Mouse (Mus musculus) thymus, adult 2 months (tissue): Measurements from ENCODE around the gene A830031A19Rik. TPM values are rescaled to one million over a fixed set of nuclear protein-coding genes. Genes with fewer than 3 reads are reported as not detected.

Experiments
- DNase-seq: peaks from one replicate; pipeline ENCODE4 v3.0.0; 2021
- H3K27ac ChIP-seq: fragments of 200-500 bp; 2 replicates; pipeline ENCODE4 v1.5.1; 2012; ENCODE audit warnings: low read length, control low read depth; ENCODE audit not compliant: control insufficient read depth, insufficient read depth
- H3K27me3 ChIP-seq: fragments of 200-500 bp; 2 replicates; pipeline ENCODE4 v1.6.1; 2012; ENCODE audit warnings: mild to moderate bottlenecking, low read length, moderate library complexity, mixed read lengths; ENCODE audit not compliant: control insufficient read depth, insufficient read depth
- H3K36me3 ChIP-seq: fragments of 200-500 bp; 2 replicates; pipeline ENCODE4 v1.6.1; 2012; ENCODE audit warnings: mild to moderate bottlenecking, low read length, moderate library complexity; ENCODE audit not compliant: control insufficient read depth, insufficient read depth
- H3K4me1 ChIP-seq: fragments of 200-500 bp; replicated peaks from 2 replicates; pipeline ENCODE4 v1.6.1; 2012; ENCODE audit warnings: low read length; ENCODE audit not compliant: control insufficient read depth, insufficient read depth
- H3K4me3 ChIP-seq: fragments of 200-500 bp; 2 replicates; pipeline ENCODE4 v1.5.1; 2012; ENCODE audit warnings: mild to moderate bottlenecking, low read length, control low read depth, moderate library complexity; ENCODE audit not compliant: control insufficient read depth, insufficient read depth
- CTCF ChIP-seq: fragments of 200-500 bp; IDR thresholded peaks from 2 replicates; pipeline ENCODE4 v1.5.1; 2012; ENCODE audit warnings: mild to moderate bottlenecking, control low read depth, low read length, moderate library complexity, borderline replicate concordance; ENCODE audit not compliant: control insufficient read depth, poor library complexity, insufficient read depth; ENCODE audit errors: extremely low read depth
- POLR2A ChIP-seq: fragments of 200-500 bp; IDR thresholded peaks from 2 replicates; pipeline ENCODE4 v1.6.1; 2012; ENCODE audit warnings: mild to moderate bottlenecking, low read length, control low read depth, moderate library complexity; ENCODE audit not compliant: control insufficient read depth, poor library complexity, insufficient read depth; ENCODE audit errors: extremely low read depth
- WGBS: fragments of 180-500 bp; shearing (Covaris S2); methylation state at CpG from one replicate; pipeline ENCODE4 v1.1.7; 2018; 5-methylcytosine and 5-hydroxymethylcytosine counted together
- polyA plus RNA-seq: library from polyadenylated mRNA; depleted of rRNA; stranded (reverse); fragments of >200 nt; gene quantifications from 2 replicates; pipeline ENCODE4 v1.2.3, GENCODE M21; 2012; rRNA removed

Gene A830031A19Rik
- polyA plus RNA-seq, 1 experiment, result not detected

- no peak overlapping the region for H3K4me3 ChIP-seq
- no peak overlapping the region for H3K27ac ChIP-seq
- TF ChIP-seq CTCF, result no peak
- no peak for TF ChIP-seq POLR2A
- peak; percentile 10 for DNase-seq
- no peaks in the 10 kb centered on the region for H3K36me3 ChIP-seq
- H3K4me1 ChIP-seq, result no peaks in the 10 kb centered on the region
- H3K27me3 ChIP-seq, result no peaks in the 10 kb centered on the region
- 43% methylated on average over 5 of the region's 5 CpGs for WGBS
Observed at GRCm38 (mm10) chr11:24008244-24008643, 66.6 kb downstream of the A830031A19Rik start.

- no peaks in the 10 kb centered on the region for H3K27me3 ChIP-seq
- no peak for DNase-seq
- TF ChIP-seq POLR2A (no peak), CTCF (no peak)
- H3K4me3 ChIP-seq, result no peak overlapping the region
- no peaks in the 10 kb centered on the region for H3K36me3 ChIP-seq
- H3K4me1 ChIP-seq, result no peaks in the 10 kb centered on the region
- 91% methylated on average over 15 of the region's 15 CpGs for WGBS
- no peak overlapping the region for H3K27ac ChIP-seq
Observed at GRCm38 (mm10) chr11:24005445-24006156, 69.3 kb downstream of the A830031A19Rik start.

- H3K4me1 ChIP-seq, result no peaks in the 10 kb centered on the region
- H3K27ac ChIP-seq, result no peak overlapping the region
- WGBS, result 93% methylated on average over 7 of the region's 7 CpGs
- H3K36me3 ChIP-seq, result no peaks in the 10 kb centered on the region
- H3K27me3 ChIP-seq, result no peaks in the 10 kb centered on the region
- H3K4me3 ChIP-seq, result no peak overlapping the region
- DNase-seq, result no peak
- TF ChIP-seq POLR2A, result no peak
- TF ChIP-seq CTCF, result no peak
Observed at GRCm38 (mm10) chr11:24000675-24001074, 74.2 kb downstream of the A830031A19Rik start.

Other genes with a start within 250 kb of the A830031A19Rik start
- gene Papolg, start 179.8 kb downstream of the A830031A19Rik start, polyA plus RNA-seq, result 10.4 and 11.9 TPM in 2 replicates
- gene Bcl11a, start 3.0 kb upstream of the A830031A19Rik start, polyA plus RNA-seq, result 2.7 and 2.8 TPM in 2 replicates